Mouse (Mus musculus): ENCODE results near the gene Spata31d1a. TPM values are rescaled to one million over a fixed set of nuclear protein-coding genes. Genes with fewer than 3 reads are reported as not detected.

Gene Spata31d1a
- polyA plus RNA-seq, 1 experiment from 2014 or later: 0.20 TPM

GRCm38 (mm10) chr13:59661966-59662365 lies 48.2 kb downstream of the Spata31d1a start:
- Histone ChIP-seq H3K27ac (ENCODE audit: low read length) (no peak overlapping the region), H3K36me3 (ENCODE audit: control insufficient read depth, insufficient read depth) (peaks cover 6% of the 10 kb centered on the region; the same call in 1 of the 2 replicates), H3K4me3 (replicated peaks; ENCODE audit: low read length) (no peak overlapping the region), H3K4me1 (replicated peaks; ENCODE audit: control insufficient read depth, insufficient read depth, low read length) (peaks cover 4% of the 10 kb centered on the region), H3K9ac (replicated peaks; ENCODE audit: low read depth, low read length) (no peak overlapping the region), H3K4me2 (ENCODE audit: low read length) (no peak overlapping the region), H3K27me3 (replicated peaks; ENCODE audit: control insufficient read depth, insufficient read depth, low read length) (no peaks in the 10 kb centered on the region), H3K9me3 (ENCODE audit: control insufficient read depth, low read length) (no peaks in the 10 kb centered on the region)
- 97% methylated on average over 12 of the region's 12 CpGs for WGBS
- no peak for ATAC-seq

GRCm38 (mm10) chr13:59661387-59661786 lies 48.7 kb downstream of the Spata31d1a start:
- Histone ChIP-seq H3K4me2 (ENCODE audit: low read length) (no peak overlapping the region), H3K27me3 (replicated peaks; ENCODE audit: control insufficient read depth, insufficient read depth, low read length) (no peaks in the 10 kb centered on the region), H3K36me3 (ENCODE audit: control insufficient read depth, insufficient read depth) (peaks cover 6% of the 10 kb centered on the region; the same call in 1 of the 2 replicates), H3K9me3 (ENCODE audit: control insufficient read depth, low read length) (no peaks in the 10 kb centered on the region), H3K4me1 (replicated peaks; ENCODE audit: control insufficient read depth, insufficient read depth, low read length) (peaks cover 10% of the 10 kb centered on the region), H3K27ac (ENCODE audit: low read length) (no peak overlapping the region), H3K4me3 (replicated peaks; ENCODE audit: low read length) (no peak overlapping the region), H3K9ac (replicated peaks; ENCODE audit: low read depth, low read length) (no peak overlapping the region)
- 93% methylated on average over 8 of the region's 8 CpGs for WGBS
- no peak for ATAC-seq

- Histone ChIP-seq H3K27me3 (replicated peaks; ENCODE audit: control insufficient read depth, insufficient read depth, low read length) (no peaks in the 10 kb centered on the region), H3K4me1 (replicated peaks; ENCODE audit: control insufficient read depth, insufficient read depth, low read length) (peaks cover 10% of the 10 kb centered on the region), H3K4me3 (replicated peaks; ENCODE audit: low read length) (no peak overlapping the region), H3K9ac (replicated peaks; ENCODE audit: low read depth, low read length) (no peak overlapping the region), H3K36me3 (ENCODE audit: control insufficient read depth, insufficient read depth) (peaks cover 6% of the 10 kb centered on the region; the same call in 1 of the 2 replicates), H3K9me3 (ENCODE audit: control insufficient read depth, low read length) (no peaks in the 10 kb centered on the region), H3K27ac (ENCODE audit: low read length) (no peak overlapping the region), H3K4me2 (ENCODE audit: low read length) (no peak overlapping the region)
- no peak for ATAC-seq
- 94% methylated on average over 3 of the region's 3 CpGs for WGBS
Measured at GRCm38 (mm10) chr13:59660371-59660770, 49.8 kb downstream of the Spata31d1a start.

- H3K27ac ChIP-seq (ENCODE audit: low read length): peak overlapping the region; percentile 77
- H3K4me1 ChIP-seq (replicated peaks; ENCODE audit: control insufficient read depth, insufficient read depth, low read length): peaks cover 19% of the 10 kb centered on the region
- no peaks in the 10 kb centered on the region for H3K9me3 ChIP-seq (ENCODE audit: control insufficient read depth, low read length)
- 85% methylated on average over 5 of the region's 5 CpGs for WGBS
- H3K27me3 ChIP-seq (replicated peaks; ENCODE audit: control insufficient read depth, insufficient read depth, low read length): no peaks in the 10 kb centered on the region
- ATAC-seq: no peak
- H3K4me2 ChIP-seq (ENCODE audit: low read length): no peak overlapping the region
- no peak overlapping the region for H3K4me3 ChIP-seq (replicated peaks; ENCODE audit: low read length)
- H3K9ac ChIP-seq (replicated peaks; ENCODE audit: low read depth, low read length): no peak overlapping the region
- peaks cover 6% of the 10 kb centered on the region; the same call in 1 of the 2 replicates for H3K36me3 ChIP-seq (ENCODE audit: control insufficient read depth, insufficient read depth)
Measured at GRCm38 (mm10) chr13:59657781-59658180, 52.3 kb downstream of the Spata31d1a start.

- ATAC-seq: peak; percentile 62
- no peak overlapping the region for H3K4me2 ChIP-seq (ENCODE audit: low read length)
- H3K27me3 ChIP-seq (replicated peaks; ENCODE audit: control insufficient read depth, insufficient read depth, low read length): no peaks in the 10 kb centered on the region
- H3K4me1 ChIP-seq (replicated peaks; ENCODE audit: control insufficient read depth, insufficient read depth, low read length): peaks cover 25% of the 10 kb centered on the region
- WGBS: 3% methylated on average over 4 of the region's 4 CpGs
- no peak overlapping the region for H3K4me3 ChIP-seq (replicated peaks; ENCODE audit: low read length)
- H3K9ac ChIP-seq (replicated peaks; ENCODE audit: low read depth, low read length): no peak overlapping the region
- no peaks in the 10 kb centered on the region for H3K9me3 ChIP-seq (ENCODE audit: control insufficient read depth, low read length)
- H3K27ac ChIP-seq (ENCODE audit: low read length): peak overlapping the region; percentile 77
- H3K36me3 ChIP-seq (ENCODE audit: control insufficient read depth, insufficient read depth): peaks cover 2% of the 10 kb centered on the region; the same call in 1 of the 2 replicates
Measured at GRCm38 (mm10) chr13:59656975-59657388, 53.1 kb downstream of the Spata31d1a start.

- WGBS: 68% methylated on average over 10 of the region's 10 CpGs
- H3K4me2 ChIP-seq (ENCODE audit: low read length): no peak overlapping the region
- no peak overlapping the region for H3K4me3 ChIP-seq (replicated peaks; ENCODE audit: low read length)
- H3K9me3 ChIP-seq (ENCODE audit: control insufficient read depth, low read length): no peaks in the 10 kb centered on the region
- ATAC-seq: no peak
- peak overlapping the region; percentile 77 for H3K27ac ChIP-seq (ENCODE audit: low read length)
- H3K27me3 ChIP-seq (replicated peaks; ENCODE audit: control insufficient read depth, insufficient read depth, low read length): no peaks in the 10 kb centered on the region
- H3K36me3 ChIP-seq (ENCODE audit: control insufficient read depth, insufficient read depth): 0 out of 2 replicates have a peak, but pooled peaks cover 2% of the 10 kb centered on the region
- H3K4me1 ChIP-seq (replicated peaks; ENCODE audit: control insufficient read depth, insufficient read depth, low read length): peaks cover 25% of the 10 kb centered on the region
- H3K9ac ChIP-seq (replicated peaks; ENCODE audit: low read depth, low read length): no peak overlapping the region
Measured at GRCm38 (mm10) chr13:59656316-59656832, 53.8 kb downstream of the Spata31d1a start.

GRCm38 (mm10) chr13:59655718-59656315 lies 54.3 kb downstream of the Spata31d1a start:
- H3K4me2 ChIP-seq (ENCODE audit: low read length): no peak overlapping the region
- no peak overlapping the region for H3K9ac ChIP-seq (replicated peaks; ENCODE audit: low read depth, low read length)
- H3K36me3 ChIP-seq (ENCODE audit: control insufficient read depth, insufficient read depth): 0 out of 2 replicates have a peak, but pooled peaks cover 1% of the 10 kb centered on the region
- no peak for ATAC-seq
- no peaks in the 10 kb centered on the region for H3K9me3 ChIP-seq (ENCODE audit: control insufficient read depth, low read length)
- no peak overlapping the region for H3K4me3 ChIP-seq (replicated peaks; ENCODE audit: low read length)
- peaks cover 25% of the 10 kb centered on the region for H3K4me1 ChIP-seq (replicated peaks; ENCODE audit: control insufficient read depth, insufficient read depth, low read length)
- no peak overlapping the region for H3K27ac ChIP-seq (ENCODE audit: low read length)
- WGBS: 93% methylated on average over 15 of the region's 15 CpGs
- H3K27me3 ChIP-seq (replicated peaks; ENCODE audit: control insufficient read depth, insufficient read depth, low read length): no peaks in the 10 kb centered on the region

GRCm38 (mm10) chr13:59654465-59654864 lies 55.7 kb downstream of the Spata31d1a start:
- Histone ChIP-seq H3K27me3 (replicated peaks; ENCODE audit: control insufficient read depth, insufficient read depth, low read length) (no peaks in the 10 kb centered on the region), H3K9me3 (ENCODE audit: control insufficient read depth, low read length) (no peaks in the 10 kb centered on the region), H3K4me3 (replicated peaks; ENCODE audit: low read length) (no peak overlapping the region), H3K4me2 (ENCODE audit: low read length) (no peak overlapping the region), H3K27ac (ENCODE audit: low read length) (no peak overlapping the region), H3K36me3 (ENCODE audit: control insufficient read depth, insufficient read depth) (no peaks in the 10 kb centered on the region), H3K9ac (replicated peaks; ENCODE audit: low read depth, low read length) (no peak overlapping the region), H3K4me1 (replicated peaks; ENCODE audit: control insufficient read depth, insufficient read depth, low read length) (peaks cover 25% of the 10 kb centered on the region)
- no peak for ATAC-seq
- 94% methylated on average over 5 of the region's 5 CpGs for WGBS

GRCm38 (mm10) chr13:59653136-59653535 lies 57.0 kb downstream of the Spata31d1a start:
- H3K27ac ChIP-seq (ENCODE audit: low read length): peak overlapping the region; percentile 25
- no peaks in the 10 kb centered on the region for H3K27me3 ChIP-seq (replicated peaks; ENCODE audit: control insufficient read depth, insufficient read depth, low read length)
- H3K9ac ChIP-seq (replicated peaks; ENCODE audit: low read depth, low read length): 0 out of 2 replicates have a peak overlapping the region, but pooled peaks have one; percentile 2
- peaks cover 6% of the 10 kb centered on the region; the same call in 1 of the 2 replicates for H3K36me3 ChIP-seq (ENCODE audit: control insufficient read depth, insufficient read depth)
- H3K4me2 ChIP-seq (ENCODE audit: low read length): no peak overlapping the region
- H3K4me3 ChIP-seq (replicated peaks; ENCODE audit: low read length): no peak overlapping the region
- no peak for ATAC-seq
- WGBS: 59% methylated on average over 3 of the region's 3 CpGs
- H3K4me1 ChIP-seq (replicated peaks; ENCODE audit: control insufficient read depth, insufficient read depth, low read length): peaks cover 25% of the 10 kb centered on the region
- H3K9me3 ChIP-seq (ENCODE audit: control insufficient read depth, low read length): no peaks in the 10 kb centered on the region
